Mouse (Mus musculus) liver, adult 2 months (tissue): ENCODE results near the gene Gm26620. TPM values are rescaled to one million over a fixed set of nuclear protein-coding genes. Genes with fewer than 3 reads are reported as not detected.
A peak's percentile ranks its signal among the peaks of the same experiment; 100 is the strongest.

Source experiments
- DNase-seq: peaks from one replicate; pipeline ENCODE4 v3.0.0-alpha.2; 2011; ENCODE audit warnings: low read depth, low spot score; ENCODE audit errors: extremely low read depth
- H3K27ac ChIP-seq: fragments of 200-500 bp; replicated peaks from 2 replicates; pipeline ENCODE4 v1.5.1; 2012; ENCODE audit warnings: low read depth, mild to moderate bottlenecking, control low read depth, inconsistent platforms, low read length; ENCODE audit not compliant: insufficient read depth
- H3K27me3 ChIP-seq: fragments of 200-500 bp; 2 replicates; pipeline ENCODE4 v1.6.1; 2012; ENCODE audit warnings: mild to moderate bottlenecking, moderate library complexity, low read length, inconsistent platforms; ENCODE audit not compliant: control insufficient read depth, insufficient read depth
- H3K36me3 ChIP-seq: fragments of 200-500 bp; 2 replicates; pipeline ENCODE4 v1.6.1; 2012; ENCODE audit warnings: low read length, inconsistent platforms; ENCODE audit not compliant: control insufficient read depth, insufficient read depth
- H3K4me1 ChIP-seq: fragments of 200-500 bp; 2 replicates; pipeline ENCODE4 v1.6.1; 2011; ENCODE audit warnings: low read length; ENCODE audit not compliant: control insufficient read depth, insufficient read depth
- H3K4me3 ChIP-seq: fragments of 200-500 bp; 2 replicates; pipeline ENCODE4 v1.5.1; 2011; ENCODE audit warnings: low read depth, mild to moderate bottlenecking, control low read depth, low read length, moderate library complexity; ENCODE audit not compliant: insufficient read depth
- H3K79me2 ChIP-seq: fragments of 200-500 bp; 2 replicates; pipeline ENCODE4 v1.6.1; 2012; ENCODE audit warnings: inconsistent platforms, mild to moderate bottlenecking, low read length, moderate library complexity; ENCODE audit not compliant: control insufficient read depth, insufficient read depth
- H3K9ac ChIP-seq: fragments of 200-500 bp; 2 replicates; pipeline ENCODE4 v1.6.1; 2012; ENCODE audit warnings: low read depth, mild to moderate bottlenecking, control low read depth, inconsistent platforms, low read length
- CTCF ChIP-seq: fragments of 200-500 bp; IDR thresholded peaks from 2 replicates; pipeline ENCODE4 v1.5.1; 2011; ENCODE audit warnings: low read depth, low read length, control low read depth
- POLR2A ChIP-seq: fragments of 200-500 bp; IDR thresholded peaks from 2 replicates; pipeline ENCODE4 v1.6.1; 2011; ENCODE audit warnings: low read length, control low read depth; ENCODE audit not compliant: insufficient read depth; ENCODE audit errors: extremely low read depth
- WGBS: fragments of 180-500 bp; shearing (Covaris S2); methylation state at CpG from one replicate; pipeline ENCODE4 v1.1.7; 2018; 5-methylcytosine and 5-hydroxymethylcytosine counted together
- polyA plus RNA-seq: library from polyadenylated mRNA; depleted of rRNA; stranded (reverse); fragments of >200 nt; gene quantifications from 2 replicates; pipeline ENCODE4 v1.2.3, GENCODE M21; 2012
- total RNA-seq: library from RNA; depleted of rRNA; stranded (reverse); fragments of >200 nt; gene quantifications from 2 replicates; pipeline ENCODE4 v1.2.3, GENCODE M21; 2014

Gene Gm26620
- total and polyA plus RNA-seq, 2 experiments: 0.59 to 0.74 TPM

- Histone ChIP-seq H3K27me3 (no peaks in the 10 kb centered on the region), H3K27ac (no peak overlapping the region), H3K36me3 (no peaks in the 10 kb centered on the region), H3K9ac (no peak overlapping the region), H3K79me2 (no peaks in the 10 kb centered on the region), H3K4me3 (no peak overlapping the region), H3K4me1 (no peaks in the 10 kb centered on the region)
- 92% methylated on average over 4 of the region's 4 CpGs for WGBS
- TF ChIP-seq CTCF (no peak), POLR2A (no peak)
- no peak for DNase-seq
These were observed 4.4 kb downstream of the Gm26620 start for GRCm38 (mm10) chr1:170889310-170889709.

- no peak for TF ChIP-seq POLR2A
- TF ChIP-seq CTCF: no peak
- no peaks in the 10 kb centered on the region for H3K27me3 ChIP-seq
- H3K79me2 ChIP-seq: no peaks in the 10 kb centered on the region
- H3K27ac ChIP-seq: no peak overlapping the region
- 83% methylated on average over 2 of the region's 2 CpGs for WGBS
- no peak overlapping the region for H3K9ac ChIP-seq
- no peak for DNase-seq
- H3K4me1 ChIP-seq: peaks cover 1% of the 10 kb centered on the region; the same call in 1 of the 2 replicates
- H3K36me3 ChIP-seq: no peaks in the 10 kb centered on the region
- no peak overlapping the region for H3K4me3 ChIP-seq
These were observed 6.8 kb downstream of the Gm26620 start for GRCm38 (mm10) chr1:170891646-170892045.

- Histone ChIP-seq H3K27ac (no peak overlapping the region), H3K4me3 (no peak overlapping the region), H3K4me1 (peaks cover 1% of the 10 kb centered on the region; the same call in 1 of the 2 replicates), H3K27me3 (no peaks in the 10 kb centered on the region), H3K9ac (no peak overlapping the region), H3K36me3 (no peaks in the 10 kb centered on the region), H3K79me2 (no peaks in the 10 kb centered on the region)
- 74% methylated on average over 1 of the region's 1 CpGs for WGBS
- TF ChIP-seq POLR2A (no peak), CTCF (no peak)
- DNase-seq: no peak
These were observed 7.4 kb downstream of the Gm26620 start for GRCm38 (mm10) chr1:170892279-170892678.

- H3K4me3 ChIP-seq: no peak overlapping the region
- no peak overlapping the region for H3K9ac ChIP-seq
- H3K4me1 ChIP-seq: peaks cover 1% of the 10 kb centered on the region; the same call in 1 of the 2 replicates
- TF ChIP-seq POLR2A (no peak), CTCF (peak; percentile 26; the same call in 1 of the 2 replicates)
- no peaks in the 10 kb centered on the region for H3K79me2 ChIP-seq
- DNase-seq: peak; percentile 61
- no peak overlapping the region for H3K27ac ChIP-seq
- H3K27me3 ChIP-seq: no peaks in the 10 kb centered on the region
- WGBS: 48% methylated on average over 9 of the region's 9 CpGs
- no peaks in the 10 kb centered on the region for H3K36me3 ChIP-seq
These were observed 10.0 kb downstream of the Gm26620 start for GRCm38 (mm10) chr1:170894603-170895602.

GRCm38 (mm10) chr1:170896651-170897281, 11.9 kb downstream of the Gm26620 start:
- Histone ChIP-seq H3K4me3 (no peak overlapping the region), H3K79me2 (no peaks in the 10 kb centered on the region), H3K9ac (no peak overlapping the region), H3K4me1 (peaks cover 1% of the 10 kb centered on the region; the same call in 1 of the 2 replicates), H3K36me3 (no peaks in the 10 kb centered on the region), H3K27me3 (no peaks in the 10 kb centered on the region), H3K27ac (no peak overlapping the region)
- TF ChIP-seq POLR2A (no peak), CTCF (no peak)
- WGBS: 74% methylated on average over 5 of the region's 5 CpGs
- DNase-seq: no peak
